Mouse (Mus musculus) myocyte (in vitro differentiated cells): ENCODE measurements at regions not wholly inside any gene's neighbourhood (a gene's known extent, or its start where the extent isn't known, plus 50 kb on each side); places are given as distances from the start of the nearest gene placed in this dataset.

Experiments
- H3K27me3 ChIP-seq: one replicate; pipeline ENCODE4 v1.6.1; 2011; ENCODE audit not compliant: control insufficient read depth, insufficient read depth, insufficient read length
- H3K36me3 ChIP-seq: one replicate; pipeline ENCODE4 v1.6.1; 2011; ENCODE audit not compliant: control insufficient read depth, insufficient read depth
- H3K4me2 ChIP-seq: one replicate; pipeline ENCODE4 v1.6.1; 2011; ENCODE audit warnings: low read depth, control low read depth
- H3K4me3 ChIP-seq: one replicate; pipeline ENCODE4 v1.5.1; 2011; ENCODE audit warnings: mild to moderate bottlenecking, control low read depth, moderate library complexity
- H3K79me2 ChIP-seq: one replicate; pipeline ENCODE4 v1.6.1; 2011; ENCODE audit not compliant: control insufficient read depth, insufficient read depth
- H3ac ChIP-seq: one replicate; pipeline ENCODE4 v1.6.1; 2011; ENCODE audit not compliant: control insufficient read depth, insufficient read length
- CEBPB ChIP-seq: IDR thresholded peaks from 2 replicates; pipeline ENCODE4 v1.6.1; 2011; ENCODE audit warnings: mild to moderate bottlenecking, moderate library complexity; ENCODE audit not compliant: poor library complexity, insufficient read depth, severe bottlenecking
- E2F4 ChIP-seq: IDR thresholded peaks from one replicate; pipeline ENCODE4 v1.6.1; 2011; ENCODE audit warnings: mild to moderate bottlenecking, control low read depth, moderate library complexity; ENCODE audit not compliant: insufficient read depth
- MAX ChIP-seq: IDR thresholded peaks from one replicate; pipeline ENCODE4 v1.6.1; 2011; ENCODE audit warnings: low read depth, mild to moderate bottlenecking, control low read depth
- MYOD1 ChIP-seq, 3 experiments: IDR thresholded peaks; one replicate each; pipeline ENCODE4 v1.6.1; 2011; ENCODE audit warnings: control low read depth in 2 of 3, low read depth in 2 of 3, mild to moderate bottlenecking in 2 of 3, moderate library complexity in 1 of 3; ENCODE audit not compliant: insufficient read length in 2 of 3, control insufficient read depth in 1 of 3
- MYOG ChIP-seq, 3 experiments: IDR thresholded peaks; one replicate each; pipeline ENCODE4 v1.6.1; 2011; ENCODE audit warnings: control low read depth in 2 of 3, low read depth in 2 of 3, mild to moderate bottlenecking in 2 of 3; ENCODE audit not compliant: insufficient read length in 2 of 3, control insufficient read depth in 1 of 3, insufficient read depth in 1 of 3
- POLR2A ChIP-seq: IDR thresholded peaks from one replicate; pipeline ENCODE4 v1.6.1; 2011; ENCODE audit warnings: low read depth, mild to moderate bottlenecking, control low read depth, moderate library complexity; ENCODE audit not compliant: insufficient read length
- POLR2AphosphoS2 ChIP-seq: IDR thresholded peaks from one replicate; pipeline ENCODE4 v1.6.1; 2011; ENCODE audit warnings: low read depth, control low read depth; ENCODE audit not compliant: insufficient read length
- REST ChIP-seq: IDR thresholded peaks from one replicate; pipeline ENCODE4 v1.6.1; 2011; ENCODE audit warnings: mild to moderate bottlenecking, control low read depth, moderate library complexity; ENCODE audit not compliant: insufficient read depth, insufficient read length
- SRF ChIP-seq: IDR thresholded peaks from one replicate; pipeline ENCODE4 v1.6.1; 2011; ENCODE audit warnings: low read depth; ENCODE audit not compliant: control insufficient read depth, insufficient read length
- TCF12 ChIP-seq: IDR thresholded peaks from one replicate; pipeline ENCODE4 v1.6.1; 2011; ENCODE audit warnings: mild to moderate bottlenecking, control low read depth; ENCODE audit not compliant: poor library complexity, insufficient read depth, severe bottlenecking
- TCF3 ChIP-seq: IDR thresholded peaks from one replicate; pipeline ENCODE4 v1.6.1; 2011; ENCODE audit warnings: low read depth, control low read depth; ENCODE audit not compliant: insufficient read length
- USF1 ChIP-seq: IDR thresholded peaks from one replicate; pipeline ENCODE4 v1.6.1; 2011; ENCODE audit warnings: low read depth, mild to moderate bottlenecking, control low read depth, moderate library complexity

GRCm38 (mm10) chr6:100396311-100397200 is 109.3 kb upstream of the Rybp start:
- Histone ChIP-seq H3K4me3 (no peak overlapping the region), H3K27me3 (no peaks in the 10 kb centered on the region), H3K36me3 (no peaks in the 10 kb centered on the region), H3K4me2 (no peak overlapping the region), H3ac (no peak overlapping the region), H3K79me2 (no peaks in the 10 kb centered on the region)
- TF ChIP-seq E2F4 (no peak), MYOD1 (IDR thresholded peaks at IDR 0.05; ENCODE audit: control insufficient read depth in 1 of 3, insufficient read length in 2 of 3, low read depth in 2 of 3) (peak in 1 of 3 experiments; percentile 24), MYOG (IDR thresholded peaks at IDR 0.05; ENCODE audit: control insufficient read depth in 1 of 3, insufficient read depth in 1 of 3, insufficient read length in 2 of 3, low read depth in 2 of 3) (peak in 1 of 3 experiments; percentile 28), MAX (no peak), TCF12 (no peak)

- Histone ChIP-seq H3K27me3 (no peaks in the 10 kb centered on the region), H3K4me2 (no peak overlapping the region), H3K79me2 (no peaks in the 10 kb centered on the region), H3K36me3 (no peaks in the 10 kb centered on the region), H3K4me3 (no peak overlapping the region), H3ac (no peak overlapping the region)
- TF ChIP-seq SRF (no peak), TCF12 (no peak), E2F4 (no peak), POLR2A (no peak), POLR2AphosphoS2 (no peak)
These were observed 103.1 kb upstream of the Rybp start for GRCm38 (mm10) chr6:100390258-100390910.

- no peak overlapping the region for H3K4me3 ChIP-seq
- peak overlapping the region; percentile 34 for H3K4me2 ChIP-seq
- no peaks in the 10 kb centered on the region for H3K36me3 ChIP-seq
- H3ac ChIP-seq, result no peak overlapping the region
- no peaks in the 10 kb centered on the region for H3K79me2 ChIP-seq
- TF ChIP-seq POLR2AphosphoS2 (no peak), TCF3 (no peak), MYOD1 (IDR thresholded peaks at IDR 0.05; ENCODE audit: control insufficient read depth in 1 of 3, insufficient read length in 2 of 3, low read depth in 2 of 3) (no peak), MYOG (IDR thresholded peaks at IDR 0.05; ENCODE audit: control insufficient read depth in 1 of 3, insufficient read depth in 1 of 3, insufficient read length in 2 of 3, low read depth in 2 of 3) (no peak), CEBPB (no peak), SRF (no peak), MAX (no peak), REST (no peak), E2F4 (no peak), USF1 (no peak), POLR2A (no peak), TCF12 (no peak)
- no peaks in the 10 kb centered on the region for H3K27me3 ChIP-seq
These were observed 99.8 kb upstream of the Rybp start for GRCm38 (mm10) chr6:100387042-100387441.

- Histone ChIP-seq H3K4me3 (no peak overlapping the region), H3K79me2 (no peaks in the 10 kb centered on the region), H3ac (no peak overlapping the region), H3K4me2 (no peak overlapping the region), H3K27me3 (no peaks in the 10 kb centered on the region), H3K36me3 (no peaks in the 10 kb centered on the region)
- TF ChIP-seq TCF12, result no peak
- TF ChIP-seq MYOG (IDR thresholded peaks at IDR 0.05; ENCODE audit: control insufficient read depth in 1 of 3, insufficient read depth in 1 of 3, insufficient read length in 2 of 3, low read depth in 2 of 3), result no peak
- no peak for TF ChIP-seq MYOD1 (IDR thresholded peaks at IDR 0.05; ENCODE audit: control insufficient read depth in 1 of 3, insufficient read length in 2 of 3, low read depth in 2 of 3)
- no peak for TF ChIP-seq POLR2AphosphoS2
- no peak for TF ChIP-seq TCF3
- no peak for TF ChIP-seq REST
- no peak for TF ChIP-seq POLR2A
- TF ChIP-seq MAX, result no peak
- no peak for TF ChIP-seq SRF
- TF ChIP-seq CEBPB, result no peak
- no peak for TF ChIP-seq E2F4
- TF ChIP-seq USF1, result no peak
These were observed 98.4 kb upstream of the Rybp start for GRCm38 (mm10) chr6:100385640-100386039.

- Histone ChIP-seq H3K27me3 (no peaks in the 10 kb centered on the region), H3K4me3 (no peak overlapping the region), H3ac (no peak overlapping the region), H3K79me2 (no peaks in the 10 kb centered on the region), H3K36me3 (no peaks in the 10 kb centered on the region), H3K4me2 (no peak overlapping the region)
- TF ChIP-seq TCF3, result no peak
- no peak for TF ChIP-seq USF1
- no peak for TF ChIP-seq MAX
- no peak for TF ChIP-seq REST
- no peak for TF ChIP-seq MYOD1 (IDR thresholded peaks at IDR 0.05; ENCODE audit: control insufficient read depth in 1 of 3, insufficient read length in 2 of 3, low read depth in 2 of 3)
- no peak for TF ChIP-seq E2F4
- no peak for TF ChIP-seq POLR2A
- no peak for TF ChIP-seq POLR2AphosphoS2
- TF ChIP-seq SRF, result no peak
- TF ChIP-seq CEBPB, result no peak
- TF ChIP-seq MYOG (IDR thresholded peaks at IDR 0.05; ENCODE audit: control insufficient read depth in 1 of 3, insufficient read depth in 1 of 3, insufficient read length in 2 of 3, low read depth in 2 of 3), result no peak
- no peak for TF ChIP-seq TCF12
These were observed 93.8 kb upstream of the Rybp start for GRCm38 (mm10) chr6:100381046-100381445.
